Comparison of ENCODE assay signal across 8 mouse cellular contexts in the genomic region with DNA sequence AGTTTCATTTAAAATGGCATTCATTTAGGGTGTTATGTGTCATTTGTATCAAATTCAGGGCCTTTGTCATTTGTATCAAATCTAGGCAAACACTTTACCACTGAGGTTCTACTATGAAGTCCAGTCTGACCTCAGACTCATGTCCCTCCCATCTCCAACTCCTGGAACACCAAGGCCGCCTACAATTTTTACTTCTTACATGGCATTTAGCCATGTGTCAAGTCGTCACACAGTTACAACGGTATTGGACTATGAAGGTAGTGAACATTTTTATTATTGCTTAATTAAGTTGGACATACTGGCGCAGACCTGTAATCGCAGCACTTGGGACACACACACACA. TPM values are rescaled to one million over a fixed set of nuclear protein-coding genes. Genes with fewer than 3 reads are reported as not detected.
DNase-seq lines count a peak whose midpoint lies in the region; ATAC-seq and TF ChIP-seq lines count a peak whose summit lies in the region.

No protein-coding gene starts in this region.

- peak overlapping the region; percentile 65 for H3K4me3 ChIP-seq in heart, embryonic 16.5 days (ENCODE audit: low read length)
- H3K4me3 ChIP-seq in MEL (ENCODE audit: control insufficient read depth in 1 of 2, insufficient read depth in 1 of 2, low read depth in 2 of 2, low read length in 2 of 2), result peak overlapping the region; percentile 58 to 70
- peak overlapping the region; percentile 59 for H3K4me3 ChIP-seq in hindbrain, embryonic 10.5 days
- peak overlapping the region; percentile 71 for H3K4me3 ChIP-seq in midbrain, embryonic 10.5 days

- no peak for TF ChIP-seq POLR2A in MEL (IDR thresholded peaks at IDR 0.05; ENCODE audit: control insufficient read depth in 1 of 2, insufficient read depth in 1 of 2, low read depth in 1 of 2, low read length in 2 of 2, poor library complexity in 1 of 2)

- peak overlapping the region; percentile 87 for H3K9ac ChIP-seq in heart, embryonic 16.5 days (ENCODE audit: low read length)
- H3K9ac ChIP-seq in MEL (ENCODE audit: control insufficient read depth, low read depth, low read length, poor library complexity, severe bottlenecking), result peak overlapping the region; percentile 77

- DNase-seq in heart, adult 11 months, result no peak
- no peak for DNase-seq in MEL (ENCODE audit: low read depth, low spot score)
- DNase-seq in hindbrain, embryonic 10.5 days (ENCODE audit: low spot score), result no peak
- no peak for DNase-seq in midbrain, embryonic 10.5 days (ENCODE audit: low spot score)
- no peak for DNase-seq in retina, postnatal 1 day
- no peak for DNase-seq in yolk sac, embryonic 10.5 days (ENCODE audit: low spot score)
- DNase-seq in cerebellum, adult 18-20 months, result no peak

- TF ChIP-seq RAD21 in MEL (IDR thresholded peaks at IDR 0.05; ENCODE audit: low read depth, low read length), result no peak

- H3K79me2 ChIP-seq in MEL (ENCODE audit: control insufficient read depth, insufficient read depth, low read length, poor library complexity), result no peaks in the 10 kb centered on the region

- no peaks in the 10 kb centered on the region for H3K27me3 ChIP-seq in heart, embryonic 16.5 days (ENCODE audit: control insufficient read depth, insufficient read depth, low read length)
- H3K27me3 ChIP-seq in MEL (ENCODE audit: control insufficient read depth in 1 of 2, insufficient read depth in 2 of 2, low read length in 2 of 2), result no peaks in the 10 kb centered on the region
- H3K27me3 ChIP-seq in hindbrain, embryonic 10.5 days (ENCODE audit: insufficient read depth, poor library complexity, severe bottlenecking), result peaks cover 6% of the 10 kb centered on the region; the same call in 1 of the 2 replicates
- H3K27me3 ChIP-seq in midbrain, embryonic 10.5 days (ENCODE audit: low read depth, poor library complexity, severe bottlenecking), result no peaks in the 10 kb centered on the region

- no peaks in the 10 kb centered on the region for H3K9me3 ChIP-seq in heart, embryonic 16.5 days (replicated peaks; ENCODE audit: control insufficient read depth, low read length)
- no peaks in the 10 kb centered on the region for H3K9me3 ChIP-seq in MEL (replicated peaks; ENCODE audit: insufficient read depth, low read length)
- no peaks in the 10 kb centered on the region for H3K9me3 ChIP-seq in hindbrain, embryonic 10.5 days
- no peaks in the 10 kb centered on the region for H3K9me3 ChIP-seq in midbrain, embryonic 10.5 days (replicated peaks)

- H3K27ac ChIP-seq in heart, embryonic 16.5 days (ENCODE audit: low read length), result peak overlapping the region; percentile 99
- peak overlapping the region; percentile 83 for H3K27ac ChIP-seq in MEL (ENCODE audit: control insufficient read depth, low read depth, low read length)
- H3K27ac ChIP-seq in hindbrain, embryonic 10.5 days, result peak overlapping the region; percentile 90
- H3K27ac ChIP-seq in midbrain, embryonic 10.5 days (replicated peaks), result peak overlapping the region; percentile 90

- TF ChIP-seq CTCF in MEL (IDR thresholded peaks at IDR 0.05 in 2 of 3, conservative IDR thresholded peaks at IDR 0.05 in 1 of 3; ENCODE audit: control insufficient read depth in 1 of 3, insufficient read depth in 1 of 3, low read depth in 2 of 3, low read length in 3 of 3, poor library complexity in 1 of 3, severe bottlenecking in 1 of 3), result no peak

- no peak for ATAC-seq in heart, embryonic 16.5 days (replicated peaks; ENCODE audit: extremely low read depth, insufficient read depth, low FRiP score)

- H3K4me2 ChIP-seq in heart, embryonic 16.5 days (ENCODE audit: low read depth, low read length), result peak overlapping the region; percentile 68

- peaks cover 17% of the 10 kb centered on the region for H3K4me1 ChIP-seq in heart, embryonic 16.5 days (ENCODE audit: control insufficient read depth, insufficient read depth, low read length)
- H3K4me1 ChIP-seq in MEL (ENCODE audit: control insufficient read depth in 1 of 2, insufficient read depth in 2 of 2, low read length in 2 of 2), result peaks cover 6% of the 10 kb centered on the region in 2 experiments
- peaks cover 10% of the 10 kb centered on the region; the same call in 1 of the 2 replicates for H3K4me1 ChIP-seq in hindbrain, embryonic 10.5 days (replicated peaks)
- peaks cover 11% of the 10 kb centered on the region for H3K4me1 ChIP-seq in midbrain, embryonic 10.5 days

- WGBS in heart, embryonic 16.5 days, result 35% methylated on average over 5 of the region's 5 CpGs
- WGBS in hindbrain, embryonic 10.5 days, result 42% methylated on average over 5 of the region's 5 CpGs
- WGBS in midbrain, embryonic 10.5 days, result 40% methylated on average over 5 of the region's 5 CpGs

- H3K36me3 ChIP-seq in heart, embryonic 16.5 days (ENCODE audit: control insufficient read depth, insufficient read depth), result no peaks in the 10 kb centered on the region
- peaks cover 0 to 3% of the 10 kb centered on the region in 2 experiments; a peak in 1 of 4 replicates for H3K36me3 ChIP-seq in MEL (ENCODE audit: control insufficient read depth in 1 of 2, insufficient read depth in 2 of 2, low read length in 2 of 2)
- H3K36me3 ChIP-seq in hindbrain, embryonic 10.5 days, result no peaks in the 10 kb centered on the region
- no peaks in the 10 kb centered on the region for H3K36me3 ChIP-seq in midbrain, embryonic 10.5 days

- no peak for TF ChIP-seq EP300 in MEL (IDR thresholded peaks at IDR 0.05; ENCODE audit: low read depth in 1 of 2, low read length in 2 of 2)

TF ChIP-seq in MEL, 35 proteins besides CTCF, POLR2A, EP300 and RAD21:
- no peak for TF ChIP-seq CHD2 (IDR thresholded peaks at IDR 0.05; ENCODE audit: low read length)
- no peak for TF ChIP-seq UBTF (IDR thresholded peaks at IDR 0.05; ENCODE audit: borderline replicate concordance, insufficient read depth, low read depth, low read length)
- no peak for TF ChIP-seq GATA1 (IDR thresholded peaks at IDR 0.05; ENCODE audit: low read depth, low read length)
- TF ChIP-seq ELF1 (IDR thresholded peaks at IDR 0.05; ENCODE audit: low read depth, low read length), result no peak
- peak; percentile 38; the same call in 1 of the 2 replicates for TF ChIP-seq MYC (IDR thresholded peaks at IDR 0.05; ENCODE audit: low read depth, low read length)
- no peak for TF ChIP-seq MAX (IDR thresholded peaks at IDR 0.05; ENCODE audit: low read length)
- TF ChIP-seq ZNF384 (IDR thresholded peaks at IDR 0.05; ENCODE audit: low read depth, low read length), result no peak
- no peak for TF ChIP-seq ZKSCAN1 (IDR thresholded peaks at IDR 0.05; ENCODE audit: low read depth, low read length)
- TF ChIP-seq USF2 (IDR thresholded peaks at IDR 0.05; ENCODE audit: borderline replicate concordance in 1 of 2, insufficient read depth in 1 of 2, low read depth in 1 of 2, low read length in 2 of 2), result no peak
- no peak for TF ChIP-seq USF1 (IDR thresholded peaks at IDR 0.05; ENCODE audit: low read depth, low read length)
- TF ChIP-seq NRF1 (IDR thresholded peaks at IDR 0.05; ENCODE audit: insufficient read depth, low read depth, low read length, poor library complexity, severe bottlenecking), result no peak
- TF ChIP-seq KAT2A (conservative IDR thresholded peaks at IDR 0.05; ENCODE audit: low read depth, low read length), result no peak
- no peak for TF ChIP-seq SIN3A (IDR thresholded peaks at IDR 0.05; ENCODE audit: low read length)
- no peak for TF ChIP-seq ZC3H11A (IDR thresholded peaks at IDR 0.05; ENCODE audit: low read depth, low read length)
- no peak for TF ChIP-seq MYB (IDR thresholded peaks at IDR 0.05; ENCODE audit: low read depth, low read length)
- TF ChIP-seq TBP (IDR thresholded peaks at IDR 0.05; ENCODE audit: low read depth, low read length), result peak; percentile 90
- no peak for TF ChIP-seq JUND (IDR thresholded peaks at IDR 0.05; ENCODE audit: low read depth, low read length)

RNA-seq across cellular contexts. Expression of a gene that starts 6.9 kb away (rescaled TPM):
- polyA plus RNA-seq in heart, embryonic 16.5 days (2015; fragmentation: Nextera tagmentation; extraction: Ambion mirVana), result 27.0 and 31.3 TPM in 2 replicates
- total RNA-seq in MEL (2012; rRNA removed), result 6.6 and 9.3 TPM in 2 replicates
- 10 to 100 TPM in 1 of 2 experiments, not detected in 1; 17.9 TPM for polyA plus RNA-seq in MEL (2012; ENCODE audit: insufficient read depth in 1 of 2, insufficient read length in 2 of 2, low read depth in 1 of 2, low replicate concordance in 2 of 2, missing spikeins in 1 of 2)
- polyA plus RNA-seq in hindbrain, embryonic 10.5 days (2016; fragmentation: Nextera tagmentation; extraction: Ambion mirVana), result 9.8 and 10.4 TPM in 2 replicates
- polyA plus RNA-seq in midbrain, embryonic 10.5 days (2016; fragmentation: Nextera tagmentation; extraction: Ambion mirVana), result 5.0 and 7.3 TPM in 2 replicates

RNA-seq across cellular contexts. Expression of a gene that starts 7.9 kb away (rescaled TPM):
- polyA plus RNA-seq in heart, embryonic 16.5 days (2015; fragmentation: Nextera tagmentation; extraction: Ambion mirVana), result 32.1 and 35.1 TPM in 2 replicates
- 7.1 and 7.9 TPM in 2 replicates for total RNA-seq in MEL (2012; rRNA removed)
- 1 to 10 TPM in 1 of 2 experiments, not detected in 1; 8.8 TPM for polyA plus RNA-seq in MEL (2012; ENCODE audit: insufficient read depth in 1 of 2, insufficient read length in 2 of 2, low read depth in 1 of 2, low replicate concordance in 2 of 2, missing spikeins in 1 of 2)
- 13.8 and 20.1 TPM in 2 replicates for polyA plus RNA-seq in hindbrain, embryonic 10.5 days (2016; fragmentation: Nextera tagmentation; extraction: Ambion mirVana)
- polyA plus RNA-seq in midbrain, embryonic 10.5 days (2016; fragmentation: Nextera tagmentation; extraction: Ambion mirVana), result 20.9 and 21.6 TPM in 2 replicates

RNA-seq across cellular contexts. Expression of a gene that starts 37.9 kb away (rescaled TPM):
- 32.6 and 35.1 TPM in 2 replicates for polyA plus RNA-seq in heart, embryonic 16.5 days (2015; fragmentation: Nextera tagmentation; extraction: Ambion mirVana)
- total RNA-seq in MEL (2012; rRNA removed), result 13.6 and 14.6 TPM in 2 replicates
- 10 to 100 TPM in 1 of 2 experiments, not detected in 1; 27.1 TPM for polyA plus RNA-seq in MEL (2012; ENCODE audit: insufficient read depth in 1 of 2, insufficient read length in 2 of 2, low read depth in 1 of 2, low replicate concordance in 2 of 2, missing spikeins in 1 of 2)
- 14.7 and 19.2 TPM in 2 replicates for polyA plus RNA-seq in hindbrain, embryonic 10.5 days (2016; fragmentation: Nextera tagmentation; extraction: Ambion mirVana)
- polyA plus RNA-seq in midbrain, embryonic 10.5 days (2016; fragmentation: Nextera tagmentation; extraction: Ambion mirVana), result 13.6 and 16.3 TPM in 2 replicates
